In genomic region chr11:74479715-74480289, GRCm38 (mm10) we compare ENCODE assay signal across 11 mouse cellular contexts.
DNase-seq lines count a peak whose midpoint lies in the region; TF ChIP-seq lines count a peak whose summit lies in the region.
"Had no signal": no experiment of that assay in that cellular context is flagged by ENCODE, and none has a peak within 500 bp of the region (broad histone marks: within the 10 kb centered on the region; RNA-seq: fewer than 3 reads in every experiment).

No protein-coding gene starts in this region.

- DNase-seq in left cerebral cortex, adult 2 months (ENCODE audit: extremely low spot score in 1 of 2, low spot score in 2 of 2): peak in 1 of 2 experiments; percentile 18
- DNase-seq in left cerebral cortex, adult 8-10 months (ENCODE audit: low spot score in 2 of 2): no peak
- DNase-seq in right cerebral cortex, adult 18-20 months: peak; percentile 18
- DNase-seq in right cerebral cortex, adult 2 months (ENCODE audit: low spot score in 2 of 2): no peak
- DNase-seq in layer of hippocampus, adult 18-20 months (ENCODE audit: low spot score in 2 of 2): peak; percentile 65 to 78
- DNase-seq in right cerebral cortex, postnatal 4 days: peak; percentile 42
- no peak for DNase-seq in c-Kit-positive CD71-positive TER-119-positive erythroid progenitor cells, embryonic 14.5 days (ENCODE audit: low spot score)
- DNase-seq: adrenal gland, postnatal 36 days; cerebellum, adult 9-11 months; kidney, postnatal 10 days; thymus, postnatal 4 days had no signal

- TF ChIP-seq CTCF in left cerebral cortex, adult 2 months (IDR thresholded peaks at IDR 0.05): no peak

- H3K27ac ChIP-seq in left cerebral cortex, adult 2 months: peak overlapping the region; percentile 53; the same call in 1 of the 2 replicates

- intact Hi-C loops in left cerebral cortex, adult 2 months (cut with DNase I): loop anchor here (5.0 kb wide), 1 partner anchor 33 kb away; no protein-coding TSS in a partner anchor

- H3K4me3 ChIP-seq in left cerebral cortex, adult 2 months: no peak overlapping the region

Comparison
In these comparisons a context has a peak if more than half of its experiments do, and no peak if none do; other contexts are left out.
1. DNase-seq: peak in right cerebral cortex, adult 18-20 months (single experiment), layer of hippocampus, adult 18-20 months (2 of 2) and right cerebral cortex, postnatal 4 days (single experiment); none in left cerebral cortex, adult 8-10 months (0 of 2), right cerebral cortex, adult 2 months (0 of 2) and c-Kit-positive CD71-positive TER-119-positive erythroid progenitor cells, embryonic 14.5 days (single experiment).